Mouse (Mus musculus): ENCODE measurements at regions not wholly inside any gene's neighbourhood (a gene's known extent, or its start where the extent isn't known, plus 50 kb on each side); places are given as distances from the start of the nearest gene placed in this dataset.

DNA sequence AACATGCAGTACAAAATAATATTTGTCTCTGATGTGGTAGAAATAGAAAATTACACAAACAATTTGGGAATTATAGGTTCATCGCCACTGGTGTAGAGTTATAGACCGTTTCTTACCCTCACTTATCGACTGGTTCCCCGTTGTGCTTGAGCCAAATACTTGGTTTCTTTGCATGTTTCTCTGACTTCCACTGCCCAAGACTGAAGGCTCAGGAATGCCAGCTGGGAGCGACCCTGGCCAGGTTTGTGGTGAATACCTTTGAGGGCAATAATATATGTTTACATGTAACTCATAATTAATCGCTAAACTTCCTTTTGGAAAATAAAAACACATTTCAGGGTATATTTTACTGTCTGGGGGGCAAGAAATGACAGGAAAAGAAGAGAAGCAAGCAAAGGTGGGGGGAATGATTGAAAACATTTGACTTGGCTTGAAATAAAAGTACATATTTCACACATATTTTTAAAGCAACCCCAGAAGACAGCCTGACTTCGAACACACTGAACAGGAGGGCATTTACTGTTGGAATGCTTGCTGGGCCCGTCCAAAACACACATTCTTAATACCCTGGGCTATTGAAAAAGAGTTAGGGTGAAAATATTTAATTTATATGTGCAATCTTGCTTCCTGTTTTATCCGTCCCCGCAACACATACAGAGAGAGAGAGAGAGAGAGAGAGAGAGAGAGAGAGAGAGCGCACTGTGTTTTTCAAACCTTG is 75.3 kb upstream of the Ccn2 start:
- DNase-seq (ENCODE audit: low read depth): no peak

GRCm38 (mm10) chr10:24520515-24520914 is 74.7 kb upstream of the Ccn2 start:
- DNase-seq (ENCODE audit: low read depth): no peak

- no peak for DNase-seq (ENCODE audit: low read depth)
Observed at GRCm38 (mm10) chr10:24532776-24533175, 62.5 kb upstream of the Ccn2 start.

DNA sequence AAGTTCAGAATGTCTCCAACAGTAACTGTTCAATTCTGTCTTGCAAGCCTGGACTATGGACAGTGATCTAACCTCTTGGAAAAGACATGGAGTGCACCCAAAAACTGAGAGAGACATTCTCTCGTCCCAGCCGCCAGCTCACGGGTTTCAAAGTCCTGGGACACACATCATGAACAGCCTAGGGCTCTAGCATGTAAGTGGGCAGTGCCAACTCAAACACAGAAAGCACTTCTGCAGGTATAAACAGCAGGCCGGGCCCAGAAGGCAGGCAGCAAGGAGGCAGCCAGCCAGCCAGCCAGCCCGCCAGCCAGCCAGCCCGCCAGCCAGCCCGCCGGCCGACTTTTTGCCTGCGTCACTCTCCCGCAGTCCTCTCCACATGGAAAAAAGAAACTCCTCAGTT is 60.3 kb upstream of the Ccn2 start:
- no peak for DNase-seq (ENCODE audit: low read depth)

GRCm38 (mm10) chr10:24535461-24535860 is 59.8 kb upstream of the Ccn2 start:
- no peak for DNase-seq (ENCODE audit: low read depth)

DNA sequence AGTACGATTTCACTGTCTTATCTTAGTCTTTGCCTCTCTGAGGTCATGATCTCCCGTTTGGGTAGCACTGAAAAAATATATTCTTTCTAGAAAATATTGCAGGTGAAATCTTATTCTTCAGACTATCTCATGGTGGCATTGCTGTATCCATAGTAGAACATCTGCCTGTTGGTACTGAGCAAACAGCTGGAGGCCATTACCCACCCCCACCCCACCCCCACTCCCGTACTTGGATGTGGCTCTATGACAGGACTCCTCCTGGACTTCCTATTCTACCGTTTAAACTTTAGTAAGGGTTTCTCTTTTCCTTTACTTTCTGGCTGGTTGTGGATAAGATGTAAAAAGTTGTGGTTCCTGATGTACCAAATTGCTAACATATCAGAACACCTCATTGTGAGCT is 53.3 kb upstream of the Ccn2 start:
- no peak for DNase-seq (ENCODE audit: low read depth)
